Mouse (Mus musculus) forebrain, embryonic 15.5 days (tissue): ENCODE measurements around the gene Smc1a. TPM values are rescaled to one million over a fixed set of nuclear protein-coding genes. Genes with fewer than 3 reads are reported as not detected.

Experiments used
- ATAC-seq: fragments of 200-750 bp; cut with Nextera tagmentation; replicated peaks from 2 replicates; pipeline ENCODE4 v1.8.0; 2017; ENCODE audit warnings: mild to moderate bottlenecking, moderate TSS enrichment, moderate library complexity
- H3K27ac ChIP-seq: fragments of 300-500 bp; sonication (generic); replicated peaks from 2 replicates; pipeline ENCODE4 v1.5.1; 2015; ENCODE audit warnings: mild to moderate bottlenecking, inconsistent platforms
- H3K27me3 ChIP-seq: fragments of 300-500 bp; sonication (generic); 2 replicates; pipeline ENCODE4 v1.6.1; 2015; ENCODE audit warnings: inconsistent platforms
- H3K36me3 ChIP-seq: fragments of 300-500 bp; sonication (generic); 2 replicates; pipeline ENCODE4 v1.6.1; 2015; ENCODE audit warnings: mild to moderate bottlenecking, inconsistent platforms
- H3K4me1 ChIP-seq: fragments of 300-500 bp; sonication (generic); 2 replicates; pipeline ENCODE4 v1.6.1; 2015; ENCODE audit warnings: inconsistent platforms
- H3K4me2 ChIP-seq: fragments of 300-500 bp; sonication (generic); replicated peaks from 2 replicates; pipeline ENCODE4 v1.6.1; 2015; ENCODE audit warnings: mild to moderate bottlenecking, inconsistent platforms
- H3K4me3 ChIP-seq: fragments of 300-500 bp; sonication (generic); 2 replicates; pipeline ENCODE4 v1.5.1; 2015; ENCODE audit warnings: mild to moderate bottlenecking, inconsistent platforms
- H3K9ac ChIP-seq: fragments of 300-500 bp; sonication (generic); replicated peaks from 2 replicates; pipeline ENCODE4 v1.6.1; 2015; ENCODE audit warnings: mild to moderate bottlenecking, inconsistent platforms
- H3K9me3 ChIP-seq: fragments of 300-500 bp; sonication (generic); 2 replicates; pipeline ENCODE4 v1.6.1; 2016; ENCODE audit warnings: inconsistent platforms
- WGBS: fragments of 180-500 bp; shearing (Covaris S2); methylation state at CpG from one replicate; pipeline ENCODE4 v1.1.7; 2015; ENCODE audit warnings: mixed read lengths; 5-methylcytosine and 5-hydroxymethylcytosine counted together
- polyA plus RNA-seq: library from polyadenylated mRNA; unstranded; fragments of >200 nt; fragmentation: Nextera tagmentation; extraction: Ambion mirVana; gene quantifications from 2 replicates; pipeline ENCODE4 v1.2.1, GENCODE M21; 2015

Gene Smc1a
- polyA plus RNA-seq: 103 and 106 TPM in 2 replicates

GRCm38 (mm10) chrX:152016151-152017145, at the start of gene Smc1a, which contains the start of gene Ribc1:
Smc1a (plus strand) TSS chrX:152016428.
Ribc1 (minus strand) TSS chrX:152016295.
- Histone ChIP-seq H3K4me3 (peak within 1 kb of the TSS; percentile 61), H3K27me3 (no peaks in the 10 kb centered on the region; the same call in 1 of the 2 replicates), H3K4me2 (peak within 1 kb of the TSS; percentile 48), H3K36me3 (no peaks in the 10 kb centered on the region), H3K9ac (peak within 1 kb of the TSS; percentile 58), H3K4me1 (peaks cover 8% of the 10 kb centered on the region), H3K27ac (peak within 1 kb of the TSS; percentile 92), H3K9me3 (no peaks in the 10 kb centered on the region)
- peak; percentile 98 for ATAC-seq
- WGBS: 25% methylated on average over 64 of the region's 64 CpGs

DNA sequence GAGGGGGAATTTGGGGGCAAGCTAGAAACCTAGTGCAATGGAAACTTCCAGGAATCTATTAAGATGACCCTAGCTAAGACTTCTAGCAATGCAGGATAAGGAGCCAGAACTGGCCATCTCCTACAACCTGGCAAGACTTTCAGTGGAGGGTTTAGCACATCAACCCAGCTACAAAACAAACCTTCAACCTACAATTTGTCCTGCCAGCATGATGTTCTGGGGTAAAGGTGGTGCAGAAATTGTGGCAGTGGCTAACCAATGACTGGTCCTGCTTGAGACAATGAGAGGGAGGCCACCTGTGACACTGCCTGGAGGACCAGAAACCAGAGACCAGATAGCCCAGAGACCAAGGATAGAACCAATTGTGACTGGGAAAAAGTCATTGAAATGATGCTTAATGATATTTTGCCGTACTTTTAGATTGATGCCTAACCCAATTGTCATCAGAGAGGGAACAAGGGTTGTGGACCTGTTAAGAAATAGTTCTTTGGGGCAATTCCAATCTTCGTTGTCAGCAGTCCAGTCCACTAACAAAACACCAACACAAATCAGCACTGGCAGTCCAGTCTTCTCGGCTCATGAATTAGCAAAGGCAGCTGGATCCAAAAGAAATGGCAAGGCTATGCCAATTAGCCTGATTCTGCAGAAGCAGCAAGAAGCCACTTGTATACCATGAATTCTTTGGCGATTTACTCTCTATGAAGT, 17.1 kb upstream of the Smc1a start:
- no peak overlapping the region for H3K9ac ChIP-seq
- no peak overlapping the region for H3K4me3 ChIP-seq
- peaks cover 11% of the 10 kb centered on the region; the same call in 1 of the 2 replicates for H3K27me3 ChIP-seq
- no peaks in the 10 kb centered on the region for H3K36me3 ChIP-seq
- no peak overlapping the region for H3K27ac ChIP-seq
- WGBS: 72% methylated on average over 4 of the region's 4 CpGs
- no peaks in the 10 kb centered on the region for H3K9me3 ChIP-seq
- ATAC-seq: no peak
- 0 out of 2 replicates have a peak, but pooled peaks cover 3% of the 10 kb centered on the region for H3K4me1 ChIP-seq
- no peak overlapping the region for H3K4me2 ChIP-seq

DNA sequence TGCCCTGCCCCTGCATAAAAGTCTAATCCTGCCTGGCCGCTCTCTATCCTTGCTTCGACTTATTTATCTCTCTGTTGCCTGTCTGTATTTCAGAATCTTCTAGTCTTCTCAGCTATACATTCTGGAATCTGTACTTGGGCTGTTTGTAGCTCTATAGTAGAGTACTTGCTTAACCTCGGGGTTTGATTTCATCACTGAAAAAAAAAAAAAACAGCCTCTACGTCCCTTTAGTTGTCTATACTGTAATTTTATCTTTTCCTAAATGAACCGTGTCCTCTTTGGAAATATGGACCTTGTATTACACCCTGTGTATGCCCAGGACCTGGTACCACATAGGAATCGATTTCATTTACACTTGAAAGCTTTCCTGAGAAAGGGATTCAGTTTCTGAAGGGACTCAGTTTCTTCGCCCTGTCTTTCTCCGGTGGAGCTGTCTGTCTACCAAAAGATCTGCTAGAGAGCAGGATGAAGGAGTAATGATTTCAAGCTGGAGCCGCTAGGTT, 15.0 kb upstream of the Smc1a start:
- Histone ChIP-seq H3K27ac (no peak overlapping the region), H3K36me3 (no peaks in the 10 kb centered on the region), H3K4me3 (peak overlapping the region; percentile 50), H3K27me3 (peaks cover 2% of the 10 kb centered on the region; the same call in 1 of the 2 replicates), H3K9ac (no peak overlapping the region), H3K4me2 (peak overlapping the region; percentile 57), H3K4me1 (0 out of 2 replicates have a peak, but pooled peaks cover 3% of the 10 kb centered on the region), H3K9me3 (no peaks in the 10 kb centered on the region)
- 49% methylated on average over 9 of the region's 9 CpGs for WGBS
- ATAC-seq: peak; percentile 30; the same call in 1 of the 2 replicates

GRCm38 (mm10) chrX:152001737-152002710, 14.2 kb upstream of the Smc1a start, which contains the start of gene Hsd17b10:
Hsd17b10 (plus strand) TSS chrX:152001845.
- H3K27me3 ChIP-seq: peaks cover 2% of the 10 kb centered on the region; the same call in 1 of the 2 replicates
- peak within 1 kb of the TSS; percentile 50 for H3K9ac ChIP-seq
- peak within 1 kb of the TSS; percentile 57 for H3K4me2 ChIP-seq
- 0 out of 2 replicates have a peak, but pooled peaks cover 3% of the 10 kb centered on the region for H3K4me1 ChIP-seq
- peak; percentile 99 for ATAC-seq
- WGBS: 18% methylated on average over 39 of the region's 41 CpGs
- no peaks in the 10 kb centered on the region for H3K9me3 ChIP-seq
- H3K27ac ChIP-seq: 0 out of 2 replicates have a peak within 1 kb of the TSS, but pooled peaks have one; percentile 34
- H3K4me3 ChIP-seq: peak within 1 kb of the TSS; percentile 50
- no peaks in the 10 kb centered on the region for H3K36me3 ChIP-seq

DNA sequence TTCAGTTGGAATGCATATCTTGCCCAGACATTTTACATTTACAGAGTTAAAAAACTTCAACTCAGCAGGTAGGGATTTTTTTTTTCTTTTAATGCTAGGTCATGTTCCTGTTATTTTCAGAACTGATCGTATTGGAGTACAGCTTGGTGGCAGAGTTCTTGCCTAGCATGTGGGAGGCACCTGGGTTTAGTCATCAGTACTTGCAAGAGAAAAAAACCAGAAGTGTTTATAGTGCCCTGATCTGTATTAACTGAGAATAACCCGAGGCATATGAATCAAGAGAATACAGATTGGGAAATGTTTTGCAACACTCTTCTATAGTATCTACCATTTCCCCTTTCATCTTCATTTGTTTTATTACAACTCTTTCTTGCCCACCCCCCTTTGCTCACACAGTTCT, 13.4 kb upstream of the Smc1a start:
- Histone ChIP-seq H3K4me1 (0 out of 2 replicates have a peak, but pooled peaks cover 3% of the 10 kb centered on the region), H3K4me2 (no peak overlapping the region), H3K9ac (no peak overlapping the region), H3K9me3 (no peaks in the 10 kb centered on the region), H3K27me3 (peaks cover 2% of the 10 kb centered on the region), H3K36me3 (no peaks in the 10 kb centered on the region), H3K4me3 (no peak overlapping the region; the same call in 1 of the 2 replicates), H3K27ac (no peak overlapping the region)
- 84% methylated on average over 2 of the region's 2 CpGs for WGBS
- ATAC-seq: no peak

GRCm38 (mm10) chrX:152007863-152008262, 8.4 kb upstream of the Smc1a start:
- Histone ChIP-seq H3K4me3 (no peak overlapping the region), H3K9me3 (no peaks in the 10 kb centered on the region), H3K27ac (no peak overlapping the region), H3K9ac (no peak overlapping the region), H3K4me1 (no peaks in the 10 kb centered on the region), H3K36me3 (no peaks in the 10 kb centered on the region), H3K27me3 (no peaks in the 10 kb centered on the region; the same call in 1 of the 2 replicates), H3K4me2 (no peak overlapping the region)
- 76% methylated on average over 1 of the region's 1 CpGs for WGBS
- ATAC-seq: no peak

DNA sequence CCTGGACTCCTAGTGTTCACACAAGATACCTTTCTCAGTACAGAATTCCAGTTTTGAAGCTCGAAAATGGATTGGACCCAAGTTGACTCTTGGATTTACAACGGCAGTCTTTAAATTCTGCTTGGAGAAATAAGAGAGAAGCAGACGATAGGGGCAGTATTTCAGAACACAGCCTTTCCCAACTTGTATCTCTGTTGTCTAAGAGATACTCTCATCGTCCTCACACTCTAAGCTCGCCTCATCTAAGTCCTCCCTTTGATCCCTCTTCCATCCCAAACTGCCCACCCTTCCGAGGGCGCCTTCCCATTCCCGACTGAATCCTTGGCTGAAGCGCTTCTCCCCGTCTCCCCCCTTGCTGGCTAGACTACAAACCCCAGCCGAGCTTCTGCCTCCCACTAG, 477 bp upstream of the Smc1a start:
- Histone ChIP-seq H3K9ac (peak overlapping the region; percentile 58), H3K27ac (peak overlapping the region; percentile 92), H3K9me3 (no peaks in the 10 kb centered on the region), H3K4me3 (peak overlapping the region; percentile 61), H3K4me2 (peak overlapping the region; percentile 41), H3K27me3 (no peaks in the 10 kb centered on the region; the same call in 1 of the 2 replicates), H3K4me1 (peaks cover 8% of the 10 kb centered on the region), H3K36me3 (no peaks in the 10 kb centered on the region)
- ATAC-seq: no peak
- 30% methylated on average over 11 of the region's 11 CpGs for WGBS

DNA sequence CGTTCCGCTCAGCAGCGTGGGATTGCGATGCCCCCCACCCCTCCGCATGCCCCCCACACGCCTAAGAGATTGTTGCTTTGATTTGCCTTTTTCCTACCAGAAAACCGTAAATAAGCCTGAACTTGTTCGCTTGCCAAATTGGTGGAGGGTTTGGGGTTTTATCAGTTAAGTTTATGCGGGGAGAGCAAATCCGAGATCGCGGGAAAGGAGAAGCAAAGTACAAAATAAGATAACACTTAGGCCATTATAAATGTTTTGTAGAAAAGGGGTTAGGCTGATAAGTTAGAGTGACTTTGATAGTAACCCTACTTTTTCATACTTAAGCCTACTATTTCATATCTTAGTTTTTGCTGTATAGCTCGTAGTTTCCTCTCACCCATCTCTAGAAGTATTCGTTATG, 958 bp downstream of the Smc1a start:
- Histone ChIP-seq H3K4me2 (peak overlapping the region; percentile 48), H3K27me3 (no peaks in the 10 kb centered on the region; the same call in 1 of the 2 replicates), H3K4me1 (peaks cover 8% of the 10 kb centered on the region), H3K4me3 (peak overlapping the region; percentile 61), H3K9me3 (no peaks in the 10 kb centered on the region), H3K36me3 (no peaks in the 10 kb centered on the region), H3K9ac (peak overlapping the region; percentile 58), H3K27ac (peak overlapping the region; percentile 92)
- 19% methylated on average over 14 of the region's 14 CpGs for WGBS
- no peak for ATAC-seq

GRCm38 (mm10) chrX:152019294-152019693, 3.1 kb downstream of the Smc1a start:
- no peak overlapping the region for H3K4me3 ChIP-seq

DNA sequence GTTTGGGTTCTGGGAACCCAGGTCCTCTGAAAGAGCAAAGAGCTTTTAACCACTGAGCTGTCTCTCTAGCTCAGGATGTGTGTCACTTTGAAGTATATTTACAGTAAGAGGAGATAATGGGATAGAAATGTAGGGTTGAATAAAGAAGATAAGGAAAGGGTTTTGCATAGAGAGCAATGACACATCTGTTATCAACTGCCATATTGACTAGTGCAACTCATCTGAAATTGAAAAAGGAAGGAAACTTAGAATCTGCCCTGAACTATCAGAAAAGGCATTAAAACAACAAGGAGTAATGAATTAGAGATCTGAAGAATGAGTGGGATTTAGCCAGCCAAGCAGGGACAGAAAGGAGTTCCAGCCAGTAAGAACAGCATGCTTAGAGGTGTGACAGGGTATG, 23.6 kb downstream of the Smc1a start:
- no peaks in the 10 kb centered on the region for H3K9me3 ChIP-seq

More at GRCm38 (mm10) chrX:152019294-152019693, 3.1 kb downstream of the Smc1a start:
- Histone ChIP-seq H3K4me2 (no peak overlapping the region), H3K9ac (no peak overlapping the region), H3K9me3 (no peaks in the 10 kb centered on the region), H3K27me3 (no peaks in the 10 kb centered on the region; the same call in 1 of the 2 replicates), H3K36me3 (peaks cover 2% of the 10 kb centered on the region; the same call in 1 of the 2 replicates), H3K4me1 (peaks cover 8% of the 10 kb centered on the region), H3K27ac (no peak overlapping the region)
- 85% methylated on average over 2 of the region's 2 CpGs for WGBS
- no peak for ATAC-seq

More for the DNA sequence above, 23.6 kb downstream of the Smc1a start:
- no peak overlapping the region for H3K4me2 ChIP-seq
- H3K9ac ChIP-seq: no peak overlapping the region
- no peak for ATAC-seq
- H3K27me3 ChIP-seq: 0 out of 2 replicates have a peak, but pooled peaks cover 3% of the 10 kb centered on the region
- no peak overlapping the region for H3K27ac ChIP-seq
- H3K36me3 ChIP-seq: peaks cover 25% of the 10 kb centered on the region
- no peak overlapping the region for H3K4me3 ChIP-seq
- H3K4me1 ChIP-seq: no peaks in the 10 kb centered on the region
